Mouse (Mus musculus): ENCODE measurements at regions not wholly inside any gene's neighbourhood (a gene's known extent, or its start where the extent isn't known, plus 50 kb on each side); places are given as distances from the start of the nearest gene placed in this dataset.

GRCm38 (mm10) chr16:95194151-95194550, 63.2 kb upstream of the Kcnj15 start:
- no peak for DNase-seq (ENCODE audit: low spot score in 2 of 2)

GRCm38 (mm10) chr16:95196141-95196540, 61.2 kb upstream of the Kcnj15 start:
- DNase-seq (ENCODE audit: low spot score in 2 of 2), result no peak

DNA sequence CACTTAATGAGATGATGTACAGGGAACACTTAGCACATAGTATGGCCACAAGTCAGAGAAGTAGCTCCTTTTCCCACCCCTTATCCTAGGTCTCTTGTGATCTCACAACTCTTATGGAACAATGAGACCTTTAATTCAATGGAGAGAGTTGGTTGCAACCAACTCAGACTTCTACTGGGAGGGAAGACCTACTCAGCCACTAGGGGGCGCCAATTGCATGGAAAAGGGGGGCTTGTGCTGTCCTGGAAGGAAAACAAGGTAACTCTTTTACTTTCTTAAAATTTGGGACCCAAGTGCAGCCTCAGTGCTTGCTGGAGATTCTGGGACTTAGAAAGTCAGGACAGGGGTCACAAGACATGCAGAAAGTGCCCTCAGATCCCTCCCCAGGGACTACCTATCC, 60.7 kb upstream of the Kcnj15 start:
- peak in 1 of 2 experiments; percentile 49 for DNase-seq (ENCODE audit: low spot score in 2 of 2)

GRCm38 (mm10) chr16:95198795-95199563, 58.4 kb upstream of the Kcnj15 start:
- no peak for DNase-seq (ENCODE audit: low spot score in 2 of 2)

DNA sequence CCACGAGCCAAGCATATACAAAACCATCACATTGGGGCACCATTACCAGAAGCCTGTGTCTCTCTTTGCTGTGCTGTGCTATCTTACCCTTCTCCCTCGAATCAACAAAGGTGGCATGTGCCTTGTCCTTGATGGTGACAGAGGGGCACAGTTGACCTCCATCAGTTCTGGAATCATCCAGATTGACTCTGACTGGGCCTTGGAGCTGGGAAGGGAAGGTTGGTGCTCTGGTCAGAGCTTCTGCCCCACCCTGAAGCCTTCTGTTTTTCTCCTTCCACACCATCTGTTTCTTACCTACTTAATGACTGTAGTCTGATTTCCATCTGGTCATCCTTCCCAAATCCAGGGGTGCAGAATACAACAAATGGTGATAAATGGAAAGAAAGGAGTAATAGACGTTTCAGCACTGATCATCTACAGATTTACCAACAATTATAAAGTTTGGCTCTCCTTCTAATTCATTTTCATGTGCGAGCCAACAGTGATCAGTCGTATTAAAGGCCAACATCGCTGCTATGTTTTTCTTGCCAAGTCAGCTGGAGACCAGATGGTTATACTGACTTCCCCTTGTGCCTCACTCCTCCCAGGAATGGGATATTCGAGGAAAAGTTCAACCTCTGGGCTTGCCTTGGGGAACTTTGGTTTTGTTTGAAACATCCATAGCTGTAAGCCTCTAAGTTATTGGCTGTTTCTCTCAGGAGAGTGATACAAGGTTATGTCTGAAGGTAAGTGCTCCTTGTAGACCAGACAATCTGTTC, 55.1 kb upstream of the Kcnj15 start:
- no peak for DNase-seq (ENCODE audit: low spot score in 2 of 2)

DNA sequence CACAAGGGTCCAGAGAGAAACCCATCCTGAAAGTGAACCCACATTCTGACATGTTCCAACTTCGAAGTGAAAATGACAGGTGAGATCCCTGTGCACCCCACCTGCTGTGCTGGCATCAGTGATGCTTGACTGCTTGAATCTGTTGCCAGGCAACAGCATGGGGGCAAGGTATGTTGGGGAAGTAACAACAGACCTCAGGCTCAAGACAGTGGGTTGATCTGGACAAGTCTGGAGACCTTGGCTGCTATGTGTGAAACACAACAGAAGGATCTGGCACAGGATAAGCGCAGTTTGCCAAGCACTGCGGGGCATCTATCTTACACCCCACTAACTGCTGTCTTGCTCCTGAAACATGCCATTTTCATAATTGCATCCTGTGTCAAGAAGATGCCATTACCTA, 54.3 kb upstream of the Kcnj15 start:
- DNase-seq (ENCODE audit: low spot score in 2 of 2), result no peak

GRCm38 (mm10) chr16:95203790-95204189, 53.6 kb upstream of the Kcnj15 start:
- no peak for DNase-seq (ENCODE audit: low spot score in 2 of 2)

DNA sequence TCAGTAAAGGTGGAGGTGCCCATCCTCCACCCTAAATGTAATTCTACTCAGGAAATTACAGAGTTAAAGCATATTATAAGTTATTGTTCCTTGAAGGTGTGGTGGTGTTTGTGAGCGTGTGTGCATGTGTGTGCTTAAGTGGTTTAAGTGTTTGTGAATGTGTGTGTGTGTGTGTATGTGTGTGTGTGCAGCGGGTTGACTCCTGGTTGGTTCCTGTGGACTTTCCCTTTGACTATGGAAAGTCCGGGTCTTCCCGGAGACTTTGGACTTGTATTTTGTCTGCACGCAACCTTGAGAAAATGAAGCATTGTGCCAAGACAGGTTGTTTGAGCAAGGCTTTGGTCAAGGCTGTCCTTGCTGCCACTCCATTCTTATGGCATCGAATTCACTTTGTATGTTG, 52.9 kb upstream of the Kcnj15 start:
- DNase-seq (ENCODE audit: low spot score in 2 of 2), result no peak

DNA sequence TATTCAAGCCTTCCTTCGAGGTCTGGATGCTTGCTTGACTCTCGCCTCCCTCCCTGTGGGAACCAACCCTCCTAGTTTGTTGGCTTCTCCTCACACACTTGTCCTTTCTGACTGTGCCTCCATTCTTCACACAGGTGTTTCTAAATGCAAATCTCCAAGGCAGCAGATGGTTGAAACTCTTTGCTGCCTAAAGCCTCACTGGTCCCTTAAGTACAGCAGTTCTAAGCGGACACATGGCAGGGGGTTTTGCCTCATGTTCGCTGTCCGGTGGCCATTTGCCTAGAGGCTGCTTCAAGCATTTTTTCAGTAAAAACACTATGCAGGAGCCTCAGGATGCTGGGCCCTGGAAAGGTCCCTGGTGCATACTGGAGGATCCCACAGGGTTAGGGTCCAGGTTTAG, 50.9 kb upstream of the Kcnj15 start:
- no peak for DNase-seq (ENCODE audit: low spot score in 2 of 2)

DNA sequence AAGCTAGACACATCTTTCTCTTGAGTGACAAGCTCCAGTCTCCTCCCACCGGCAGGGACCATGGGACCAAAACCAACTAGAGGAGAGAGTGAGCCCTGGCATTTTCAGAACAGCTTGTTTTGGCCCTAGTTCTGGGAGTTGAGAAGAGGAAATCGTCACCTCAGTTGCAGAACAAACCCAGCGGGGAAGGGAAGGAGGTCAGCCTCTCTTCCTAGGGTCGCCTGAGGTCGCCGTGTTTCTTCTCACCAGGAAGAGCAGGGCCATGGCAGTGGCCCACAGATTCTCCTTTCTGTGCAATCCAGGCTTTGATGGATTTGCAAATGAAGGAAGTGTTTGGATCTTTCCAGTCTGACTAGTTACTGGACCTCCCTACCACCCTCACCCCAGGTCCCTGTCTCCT, 49.8 kb upstream of the Kcnj15 start:
- DNase-seq (ENCODE audit: low spot score in 2 of 2), result no peak
